Mouse (Mus musculus): ENCODE data around the gene Donson.

Donson gene

DNA sequence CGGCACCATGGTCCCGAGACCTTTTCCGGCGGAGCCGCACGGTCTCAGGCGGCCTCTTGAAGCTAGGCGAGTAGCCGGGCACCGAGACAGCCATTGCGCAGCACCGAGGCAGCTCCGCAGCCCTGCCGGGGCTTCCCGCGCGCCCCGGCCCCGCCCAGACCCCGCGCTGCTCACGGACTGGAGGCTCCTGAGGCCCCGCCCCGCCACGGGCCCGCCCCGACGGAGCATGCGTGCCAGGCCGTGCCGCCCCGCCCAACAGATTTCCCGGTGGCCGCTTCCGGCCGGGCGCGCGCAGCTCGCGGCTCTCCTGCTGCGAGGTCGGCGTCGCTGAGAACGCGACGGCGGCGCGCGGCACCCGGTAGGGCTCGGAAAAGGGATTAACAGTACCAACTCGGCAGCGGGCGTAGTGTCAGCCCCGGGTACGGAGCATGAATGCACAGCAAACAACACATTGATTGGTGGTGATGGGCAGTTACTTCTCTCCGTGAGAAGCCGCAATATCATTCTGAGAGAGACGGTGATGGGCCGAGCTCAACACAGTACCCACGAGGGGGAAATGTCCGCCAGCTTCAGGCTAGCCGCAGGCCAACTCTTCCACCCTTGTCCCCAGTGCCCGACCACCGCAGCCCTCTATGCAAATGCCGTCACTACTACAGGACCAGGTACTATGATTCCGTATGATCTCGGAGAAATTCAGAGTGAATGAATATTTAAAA is at the start of gene Donson:
Gene Donson (minus strand): TSS at position 152 of the 716 bp plus-strand sequence.
- peak; percentile 92 for DNase-seq (ENCODE audit: low spot score)

GRCm38 (mm10) chr16:91736046-91736816 is 47.7 kb upstream of the Donson start:
- no peak for DNase-seq (ENCODE audit: low spot score)

DNA sequence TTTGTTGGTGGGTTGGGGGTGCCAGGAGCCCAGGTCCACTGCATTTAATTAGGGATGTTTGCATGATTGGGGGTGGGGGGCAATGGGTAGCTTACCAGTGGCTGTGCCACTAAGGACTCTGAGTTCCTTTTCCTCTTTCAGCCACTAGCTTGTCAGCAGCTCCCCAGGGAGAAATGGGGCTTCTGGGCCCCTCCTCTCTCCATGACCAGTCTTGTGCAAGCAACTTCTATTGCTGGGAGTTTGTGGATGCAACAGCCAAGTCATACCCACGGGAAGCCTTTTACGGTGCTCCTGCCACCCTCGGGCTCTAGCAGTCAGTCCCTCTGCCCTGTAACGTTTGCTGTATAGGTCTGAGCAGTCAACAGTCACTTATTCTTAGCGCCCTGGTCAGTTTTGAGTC is 46.2 kb upstream of the Donson start:
- DNase-seq (ENCODE audit: low spot score): peak; percentile 83

GRCm38 (mm10) chr16:91732816-91733215 is 44.2 kb upstream of the Donson start:
- DNase-seq (ENCODE audit: low spot score): no peak

GRCm38 (mm10) chr16:91730446-91730845 is 41.9 kb upstream of the Donson start:
- peak; percentile 48 for DNase-seq (ENCODE audit: low spot score)

GRCm38 (mm10) chr16:91729821-91730441 is 41.4 kb upstream of the Donson start:
- peak; percentile 54 for DNase-seq (ENCODE audit: low spot score)

DNA sequence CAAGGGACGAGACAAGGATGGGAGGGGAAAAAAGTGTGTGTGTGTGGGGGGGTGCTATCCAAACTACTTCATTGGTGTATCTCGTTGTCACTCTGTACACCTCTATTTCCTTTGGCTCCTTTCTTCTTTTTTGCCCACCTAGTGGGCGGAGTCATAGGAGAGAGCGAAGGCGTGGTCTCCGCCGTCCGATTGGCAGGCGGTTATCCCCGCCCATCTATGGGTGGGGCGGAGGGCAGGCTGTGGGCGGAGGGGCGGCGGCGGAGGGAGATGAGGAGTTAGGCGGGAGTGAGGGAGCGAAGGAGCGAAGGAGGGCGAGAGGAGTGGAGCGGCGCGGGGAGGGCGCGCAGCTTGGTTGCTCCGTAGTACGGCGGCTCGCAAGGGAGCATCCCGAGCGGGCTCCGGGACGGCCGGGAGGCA is 40.5 kb upstream of the Donson start, which contains the start of gene Itsn1:
Gene Itsn1 (plus strand): TSS at position 216 of the 417 bp plus-strand sequence.
- peak; percentile 99 for DNase-seq (ENCODE audit: low spot score)

GRCm38 (mm10) chr16:91728123-91729065 is 39.8 kb upstream of the Donson start, which contains the start of gene Cryzl1:
Gene Cryzl1, minus strand, starts transcription at chr16:91728975.
- peak; percentile 100 for DNase-seq (ENCODE audit: low spot score)

GRCm38 (mm10) chr16:91727433-91727832 is 38.9 kb upstream of the Donson start:
- peak; percentile 85 for DNase-seq (ENCODE audit: low spot score)

DNA sequence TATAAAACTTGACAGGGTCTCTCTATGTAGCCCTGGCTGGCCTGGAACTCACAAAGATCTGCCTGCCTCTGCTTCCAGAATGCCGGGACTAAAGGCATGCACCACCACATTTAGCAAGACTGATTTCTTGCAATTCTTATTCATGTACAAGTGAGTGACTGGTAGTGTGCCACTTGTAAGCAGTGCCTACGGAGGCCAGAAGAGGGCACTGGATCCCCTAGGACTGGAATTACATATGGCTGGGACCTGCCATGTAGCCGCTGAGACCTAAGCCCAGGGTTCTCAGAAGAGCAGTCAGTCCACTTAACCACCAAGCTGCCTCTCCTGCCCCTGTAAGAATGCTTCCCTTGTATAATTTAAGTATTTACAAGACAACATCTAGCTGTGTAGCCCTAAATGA is 35.7 kb upstream of the Donson start:
- DNase-seq (ENCODE audit: low spot score): peak; percentile 61

DNA sequence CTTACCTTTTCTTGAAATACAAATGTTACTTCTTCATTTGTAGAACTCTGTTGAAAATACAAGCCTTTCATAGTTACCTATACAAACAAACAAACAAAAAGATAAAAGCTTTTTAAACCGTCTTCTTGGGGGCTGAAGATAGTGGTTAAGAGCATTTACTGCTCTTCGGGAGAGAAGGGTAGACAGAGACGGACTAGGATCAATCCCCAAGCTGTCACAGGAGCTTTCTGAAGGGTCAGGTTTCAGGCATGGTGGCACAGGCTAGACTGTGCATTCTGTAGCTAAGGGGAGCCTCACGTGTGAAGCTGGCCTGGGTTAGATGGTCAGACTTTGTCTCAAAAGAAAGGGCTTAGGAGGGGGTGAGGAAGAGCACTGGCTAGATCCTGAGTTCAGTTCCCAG is 28.8 kb upstream of the Donson start:
- DNase-seq (ENCODE audit: low spot score): no peak

DNA sequence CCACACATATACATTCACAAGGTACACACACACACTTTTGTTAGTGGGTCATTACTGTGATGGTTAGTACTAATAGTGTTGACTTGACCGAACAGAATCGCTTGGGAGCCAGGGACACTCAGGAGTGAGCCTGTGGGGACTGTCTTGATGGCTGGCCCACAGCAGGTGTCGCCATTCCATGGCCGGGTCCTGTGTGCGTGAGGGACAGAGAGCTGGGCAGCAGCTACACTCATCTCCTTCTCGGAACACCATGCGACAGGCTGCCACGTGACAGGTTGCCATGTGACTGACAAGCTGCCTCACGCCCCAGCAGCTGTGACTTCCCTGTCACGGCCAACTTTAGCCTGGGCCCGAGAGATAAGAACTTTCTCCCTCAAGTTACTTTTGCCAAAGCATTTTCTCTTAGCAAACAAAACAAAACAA is 28.4 kb upstream of the Donson start:
- DNase-seq (ENCODE audit: low spot score): no peak

DNA sequence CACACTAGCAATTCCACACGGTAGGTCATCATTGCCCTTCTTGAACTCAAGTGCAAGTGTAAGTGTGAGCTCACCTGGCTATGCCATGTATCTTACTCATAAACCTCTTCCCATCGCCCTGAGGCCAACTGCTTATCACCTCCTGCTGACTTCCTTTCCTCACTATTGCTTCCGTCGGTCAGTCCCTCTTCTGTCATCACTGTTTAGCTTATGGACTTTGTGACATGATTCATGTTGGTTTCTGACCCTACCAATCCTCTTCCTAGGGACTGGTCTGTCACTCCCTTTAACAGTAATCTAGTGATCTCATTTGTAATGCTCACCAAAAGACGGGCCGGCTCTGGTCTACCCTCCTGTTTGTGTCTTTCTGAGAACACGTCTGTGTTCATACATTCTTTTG is 21.7 kb upstream of the Donson start:
- DNase-seq (ENCODE audit: low spot score): no peak

GRCm38 (mm10) chr16:91704603-91705340 is 16.2 kb upstream of the Donson start:
- DNase-seq (ENCODE audit: low spot score): no peak

DNA sequence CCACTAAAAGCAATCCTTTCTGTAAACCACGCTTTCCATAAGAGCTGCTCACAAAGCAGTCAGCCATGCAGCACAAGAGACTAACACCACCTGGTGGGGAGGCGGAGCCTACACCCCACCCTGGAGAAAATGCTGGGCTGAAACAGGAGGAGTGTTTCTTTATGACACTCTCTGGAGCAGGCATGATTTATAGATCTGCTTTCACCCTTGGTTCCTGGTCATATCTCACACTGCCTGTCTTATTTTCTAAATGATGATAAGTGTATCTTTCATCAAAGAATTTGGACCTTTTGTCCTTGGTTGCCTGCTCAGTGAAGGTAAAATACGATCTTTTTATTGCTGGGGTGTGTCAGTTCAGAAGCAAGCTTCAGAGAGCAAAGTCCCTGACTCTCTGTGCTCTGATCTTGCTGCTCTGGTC is 14.2 kb upstream of the Donson start:
- DNase-seq (ENCODE audit: low spot score): no peak

DNA sequence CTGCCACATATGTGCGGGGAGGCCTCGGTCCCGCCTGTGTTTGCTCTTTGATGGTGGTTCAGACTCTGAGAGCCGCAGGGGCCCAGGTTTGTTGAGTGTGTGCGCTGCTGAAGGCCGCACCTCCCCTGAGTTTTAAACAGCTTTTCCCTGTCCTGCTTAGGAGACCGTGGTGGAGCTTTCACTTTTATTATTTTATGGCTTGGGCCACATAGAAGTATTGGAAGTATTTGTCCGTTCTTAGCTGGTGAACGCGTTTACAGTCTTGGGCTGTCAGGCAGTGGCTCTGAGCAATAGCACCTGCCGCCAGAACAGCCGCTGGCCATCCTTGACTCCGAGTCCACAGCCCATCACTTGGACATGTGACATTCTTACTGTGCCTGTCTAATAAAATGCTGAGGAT is 13.3 kb upstream of the Donson start:
- no peak for DNase-seq (ENCODE audit: low spot score)

DNA sequence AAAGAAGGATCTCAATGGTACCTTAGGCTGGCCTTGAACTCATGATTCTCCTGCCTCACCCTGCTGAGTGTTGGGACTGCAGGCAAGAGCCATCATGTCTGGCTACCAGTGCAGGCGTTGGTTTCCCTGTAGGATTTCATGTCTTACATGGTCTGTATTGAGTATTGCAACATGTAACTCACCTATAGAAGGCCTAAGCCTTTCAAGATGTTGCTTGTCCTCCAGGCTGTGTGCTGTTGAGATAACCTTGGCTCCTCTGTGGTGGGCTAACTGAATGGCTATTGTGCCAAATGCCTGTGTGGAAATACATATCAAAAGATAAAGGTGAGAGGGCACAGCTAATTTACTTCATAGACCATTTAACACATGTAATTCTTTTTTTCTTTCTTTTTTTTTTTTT is 10.4 kb upstream of the Donson start:
- no peak for DNase-seq (ENCODE audit: low spot score)

DNA sequence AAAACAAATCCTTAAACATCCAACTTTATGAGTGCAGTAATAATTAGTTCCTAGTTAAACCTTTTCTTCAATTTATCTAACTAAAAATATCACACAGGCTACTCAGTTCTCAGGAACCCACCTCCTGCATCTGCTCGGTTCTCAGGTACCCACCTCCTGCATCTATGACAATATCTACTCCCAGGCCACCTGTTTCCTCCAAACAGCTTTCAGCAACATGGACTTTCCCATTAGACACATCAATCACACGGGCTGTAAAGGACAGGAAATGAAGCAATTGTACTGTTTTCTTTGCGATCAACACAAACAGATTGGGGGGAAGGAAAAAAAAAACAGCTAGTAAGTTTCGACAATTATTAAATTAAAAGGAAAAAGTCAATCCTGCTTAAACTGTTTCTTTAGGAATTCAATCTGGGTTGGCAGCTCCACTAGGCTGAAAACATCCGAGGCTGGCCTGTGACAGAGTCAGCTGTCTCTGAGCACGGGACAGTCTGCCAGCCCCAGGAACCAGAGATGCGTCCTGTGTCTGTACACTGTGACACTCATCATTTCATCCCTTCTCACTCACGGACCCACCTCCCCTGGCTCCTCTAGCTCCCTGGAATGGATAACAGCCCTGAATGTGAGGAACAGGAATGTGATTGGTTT is 6.7 kb upstream of the Donson start:
- no peak for DNase-seq (ENCODE audit: low spot score)

GRCm38 (mm10) chr16:91694455-91695084 is 6.0 kb upstream of the Donson start:
- DNase-seq (ENCODE audit: low spot score): peak; percentile 84

- no peak for DNase-seq (ENCODE audit: low spot score)
Measured at GRCm38 (mm10) chr16:91689791-91690190, 1.2 kb upstream of the Donson start.

All from adipocyte (in vitro differentiated cells).